Mouse (Mus musculus) Patski (cell line): ENCODE results near the gene Ip6k1. TPM values are rescaled to one million over a fixed set of nuclear protein-coding genes. Genes with fewer than 3 reads are reported as not detected.

Experiments used
- ATAC-seq: fragments of 100-300 bp; one replicate; pipeline ENCODE4 v1.8.0; 2021
- CTCF ChIA-PET: fragments of 350-600 bp; sonication (Branson Sonifier 250); formaldehyde crosslinking; loops from one replicate; lab custom pipeline; 2022; ENCODE audit warnings: inconsistent platforms; lab: Charles Lee
- POLR2A ChIA-PET: fragments of 350-600 bp; sonication (Branson Sonifier 250); formaldehyde crosslinking; loops from one replicate; lab custom pipeline; 2022; ENCODE audit warnings: antibody characterized with exemption, inconsistent platforms; lab: Charles Lee
- DNase-seq: peaks from one replicate; pipeline ENCODE4 v3.0.0-alpha.2; 2011; ENCODE audit warnings: low read depth, low spot score
- H3K27me3 ChIP-seq: fragments of 371-371 bp; one replicate; pipeline ENCODE4 v1.5.1; 2021
- CTCF ChIP-seq: fragments of 100-300 bp; IDR thresholded peaks from one replicate; pipeline ENCODE4 v1.5.1; 2021
- in situ Hi-C: fragments of 300-500 bp; cut with MboI; formaldehyde crosslinking; loops from 3 replicates; pipeline ENCODE4 v1.11.1; 2018; ENCODE audit warnings: low pct_unique_long_range_greater_than_20kb, mixed read lengths
- polyA plus RNA-seq: library from polyadenylated mRNA; unstranded; gene quantifications from one replicate; pipeline ENCODE4 v1.2.3, GENCODE M21; 2021

The Ip6k1 gene
- polyA plus RNA-seq, 1 experiment from 2014 or later, result 83.8 TPM

DNA sequence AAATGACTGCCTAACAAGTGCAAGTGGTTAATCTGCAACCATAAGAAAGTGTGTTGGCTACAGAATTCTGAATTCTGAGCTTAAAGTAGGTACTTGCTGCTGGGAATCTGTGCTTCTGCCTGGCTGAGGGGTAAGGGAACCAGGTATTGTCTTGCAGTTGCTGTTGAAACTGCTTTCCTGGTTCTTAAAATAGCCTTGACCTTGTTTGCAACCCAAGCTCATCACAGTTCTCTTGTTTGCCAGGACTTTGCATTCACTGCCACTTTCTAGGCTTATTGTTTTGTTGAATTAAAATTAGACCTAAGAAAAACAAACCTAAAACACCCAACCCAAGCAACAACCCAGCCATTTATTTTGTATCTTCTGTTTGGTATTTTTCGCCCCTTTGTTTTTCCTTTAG, 18.4 kb downstream of the Ip6k1 start:
- ATAC-seq (no peak), DNase-seq (no peak)
- no peaks in the 10 kb centered on the region for H3K27me3 ChIP-seq
- in situ Hi-C loops, result no loop called here
- TF ChIP-seq CTCF, result no peak
- POLR2A ChIA-PET, result no interaction called here
- CTCF ChIA-PET, result no interaction called here

DNA sequence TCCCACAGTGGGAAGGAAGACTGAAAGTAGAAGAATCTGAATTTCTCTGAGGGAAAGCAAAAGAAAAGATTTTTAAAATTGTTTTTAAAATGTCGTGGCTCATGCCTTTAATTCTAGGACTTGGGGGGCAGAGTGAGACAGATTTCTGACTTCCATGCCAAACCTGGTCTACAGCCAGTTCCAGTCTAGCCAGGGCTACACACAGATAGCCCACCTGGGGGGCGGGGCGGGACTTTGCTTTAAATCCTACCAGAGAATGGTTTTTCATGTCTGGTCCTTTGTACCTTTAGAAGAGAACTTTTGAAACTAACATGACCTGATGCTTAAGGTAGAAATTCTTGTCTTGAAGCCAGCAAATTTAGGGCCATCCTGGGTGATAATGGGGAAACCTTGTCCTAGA, 20.9 kb downstream of the Ip6k1 start:
- ATAC-seq, result no peak
- TF ChIP-seq CTCF, result no peak

DNA sequence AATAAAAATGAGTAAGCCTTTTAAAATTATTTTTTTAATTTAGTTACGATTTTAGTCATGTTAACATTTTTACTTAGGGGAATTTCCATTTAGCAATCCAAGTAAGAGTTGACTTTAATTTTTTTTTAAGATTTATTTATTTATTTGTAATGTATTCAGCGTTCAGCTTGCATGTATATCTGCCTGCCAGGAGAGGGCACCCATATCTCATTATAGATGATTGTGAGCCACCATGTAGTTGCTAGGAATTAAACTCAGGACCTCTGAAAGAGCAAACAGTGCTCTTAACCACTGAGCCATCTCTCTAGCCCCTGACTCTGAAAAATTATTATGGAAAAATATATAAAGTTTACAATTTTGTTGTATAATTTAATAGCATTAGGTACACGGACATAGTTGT, 24.3 kb downstream of the Ip6k1 start:
- ATAC-seq, result no peak
- in situ Hi-C loops, result no loop called here
- no peak for DNase-seq
- ChIA-PET CTCF (interaction anchor here (1.1 to 1.3 kb wide), 2 partner anchors 18 to 27 kb away, joined by 3 read pairs; partner anchors contain the start of gene Amigo3), POLR2A (interaction anchor here (0.7 kb wide), 1 partner anchor 24 kb away, joined by 3 read pairs; no protein-coding TSS in a partner anchor)
- peak; percentile 41 for TF ChIP-seq CTCF
- no peaks in the 10 kb centered on the region for H3K27me3 ChIP-seq

More for the DNA sequence above, 20.9 kb downstream of the Ip6k1 start:
- POLR2A ChIA-PET, result no interaction called here
- CTCF ChIA-PET, result no interaction called here
- H3K27me3 ChIP-seq, result no peaks in the 10 kb centered on the region
- no peak for DNase-seq
- in situ Hi-C loops, result no loop called here

DNA sequence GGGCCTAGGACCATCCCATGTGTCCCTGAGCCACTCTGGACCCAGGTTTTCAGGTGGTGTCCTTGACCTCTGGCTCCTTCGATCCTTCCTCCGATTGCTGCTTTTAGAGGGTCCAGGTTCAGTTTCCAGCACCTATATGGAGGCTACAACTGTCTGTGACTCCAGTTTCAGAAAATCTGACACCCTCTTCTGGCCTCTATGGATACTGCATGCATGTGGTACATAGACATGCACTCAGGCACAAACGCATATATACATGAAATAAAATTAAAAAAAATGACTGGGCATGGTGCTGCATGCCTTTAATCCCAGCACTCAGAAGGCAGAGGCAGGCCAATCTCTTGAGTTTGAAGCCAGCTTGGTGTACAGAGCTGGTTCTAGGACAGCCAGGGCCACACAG, 25.6 kb downstream of the Ip6k1 start:
- ChIA-PET POLR2A (no interaction called here), CTCF (no interaction called here)
- no peak for DNase-seq
- TF ChIP-seq CTCF, result peak; percentile 35
- ATAC-seq, result no peak
- no peaks in the 10 kb centered on the region for H3K27me3 ChIP-seq
- in situ Hi-C loops, result no loop called here

DNA sequence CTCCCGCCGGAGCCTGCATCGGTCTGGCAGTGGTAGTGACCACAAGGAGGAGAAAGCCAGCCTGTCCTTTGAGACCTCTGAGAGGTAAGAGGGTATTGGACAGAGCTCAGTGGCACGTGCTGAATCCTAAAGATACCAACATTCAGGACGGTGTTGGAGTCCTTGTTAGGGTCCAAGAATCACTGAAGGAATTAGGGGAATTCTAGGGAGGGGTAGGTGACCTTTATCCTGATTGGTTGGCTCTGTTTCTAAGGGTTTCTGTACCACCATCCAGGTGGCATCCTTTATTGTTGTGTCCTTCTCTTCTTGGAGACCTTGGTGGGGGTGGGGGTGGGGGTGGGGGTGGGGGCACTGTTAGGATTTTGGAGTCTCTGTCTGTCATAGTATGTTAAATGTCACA, 29.8 kb downstream of the Ip6k1 start:
- no peak for DNase-seq
- H3K27me3 ChIP-seq, result no peaks in the 10 kb centered on the region
- ChIA-PET POLR2A (no interaction called here), CTCF (no interaction called here)
- ATAC-seq, result no peak
- TF ChIP-seq CTCF, result no peak
- in situ Hi-C loops, result no loop called here

DNA sequence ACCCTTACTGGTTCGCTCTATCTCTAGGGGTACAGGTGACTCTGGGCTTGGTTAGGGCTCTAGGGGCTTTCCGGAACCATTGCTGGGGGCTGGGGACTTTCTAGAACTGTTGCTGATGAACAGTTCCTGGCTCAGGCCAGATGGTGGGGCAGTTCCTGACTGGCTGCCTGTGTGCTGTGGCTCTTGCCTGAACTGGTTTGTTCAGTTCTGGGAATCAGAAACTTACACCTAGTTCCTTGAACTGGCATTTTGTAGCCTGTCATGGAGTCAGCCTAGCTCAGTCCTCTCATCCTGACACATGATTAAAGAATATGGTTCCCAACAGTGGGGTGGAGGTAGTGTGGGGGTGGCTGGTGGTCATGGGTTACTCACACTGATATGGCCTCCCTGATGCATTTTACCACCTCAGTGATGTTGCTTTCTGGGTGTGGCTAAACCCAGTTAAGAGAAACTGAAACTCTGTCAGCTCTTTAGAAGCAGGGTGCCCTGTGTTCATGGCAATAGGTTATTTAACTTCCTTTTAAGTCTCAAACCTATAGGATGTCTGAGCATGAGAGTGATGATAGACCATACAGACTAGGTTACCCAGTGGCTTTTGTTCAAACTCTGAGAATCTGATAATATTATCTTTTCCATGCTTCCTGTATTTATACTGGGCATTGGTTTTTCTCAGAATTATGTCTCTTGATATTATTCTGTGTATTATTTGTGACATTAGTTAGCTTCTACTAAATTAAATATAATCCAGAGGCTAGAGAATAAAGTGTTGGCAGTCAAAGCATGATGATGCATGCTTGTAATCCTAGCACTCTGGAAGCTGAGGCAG, 33.2 kb downstream of the Ip6k1 start:
- no peaks in the 10 kb centered on the region for H3K27me3 ChIP-seq

DNA sequence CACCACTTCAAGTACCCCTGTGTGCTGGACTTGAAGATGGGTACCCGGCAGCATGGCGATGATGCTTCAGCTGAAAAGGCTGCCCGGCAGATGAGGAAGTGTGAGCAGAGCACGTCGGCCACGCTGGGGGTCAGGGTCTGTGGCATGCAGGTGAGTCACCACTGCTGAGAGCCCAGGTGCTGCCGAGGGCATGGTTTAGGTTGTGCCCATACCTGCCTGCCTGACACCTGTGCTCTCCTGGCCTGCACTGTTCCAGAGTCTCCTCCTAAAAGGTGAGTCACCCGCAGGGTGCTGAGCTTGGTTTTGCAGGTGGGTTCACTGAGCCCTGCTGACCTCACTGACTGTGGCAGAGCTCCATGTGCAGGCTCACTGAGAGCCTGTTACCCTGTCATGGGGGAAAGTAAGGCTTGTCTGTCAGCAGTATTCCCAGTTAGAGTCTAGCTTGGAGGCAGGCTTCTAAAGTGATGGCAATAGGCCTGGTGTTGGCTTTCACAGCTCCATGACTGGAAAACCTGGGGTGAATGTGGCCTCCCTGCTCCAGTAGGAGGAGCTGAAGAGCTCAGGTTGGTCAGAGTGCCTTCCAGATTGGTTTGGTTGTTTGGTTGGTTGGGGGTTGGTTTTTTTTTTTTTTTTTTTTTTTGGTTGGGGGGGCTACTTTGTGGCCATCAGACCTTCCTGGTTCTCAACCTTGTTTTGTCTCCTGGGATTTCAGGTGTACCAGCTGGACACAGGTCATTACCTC, 42.6 kb downstream of the Ip6k1 start:
- in situ Hi-C loops, result no loop called here
- H3K27me3 ChIP-seq, result no peaks in the 10 kb centered on the region
- ChIA-PET POLR2A (interaction anchor here (0.5 kb wide), 1 partner anchor 231 kb away, joined by 3 read pairs; no protein-coding TSS in a partner anchor), CTCF (interaction anchor here (1.2 to 1.5 kb wide), 2 partner anchors 8 to 140 kb away, joined by 3 to 4 read pairs; no protein-coding TSS in a partner anchor)
- ATAC-seq (no peak), DNase-seq (no peak)
- TF ChIP-seq CTCF, result no peak

More for the DNA sequence above, 33.2 kb downstream of the Ip6k1 start:
- in situ Hi-C loops, result no loop called here
- TF ChIP-seq CTCF, result no peak
- ChIA-PET POLR2A (no interaction called here), CTCF (interaction anchor here (1.0 to 1.4 kb wide), 2 partner anchors 18 to 131 kb away, joined by 3 to 4 read pairs; partner anchors contain the start of gene Amigo3)
- ATAC-seq, result no peak
- DNase-seq, result no peak

DNA sequence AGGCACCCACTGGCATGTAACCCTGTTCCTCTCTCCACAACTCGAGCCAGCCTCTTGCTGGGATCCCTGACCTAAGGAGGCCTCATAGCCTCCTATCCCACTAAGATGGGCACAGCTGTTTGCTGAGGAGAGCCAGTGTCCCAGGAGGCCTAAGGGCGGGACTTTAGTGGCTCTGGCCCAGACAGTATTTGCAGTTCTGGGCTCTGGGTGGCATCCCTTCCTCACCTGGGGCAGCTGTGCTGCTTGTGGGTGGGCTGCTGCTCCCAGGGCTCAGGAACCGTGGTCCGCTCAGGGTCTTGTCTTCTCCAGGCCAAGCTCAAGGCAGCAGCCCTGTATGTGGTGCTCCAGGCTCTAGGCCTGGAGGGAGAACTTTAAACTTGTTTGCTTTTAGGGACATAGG, 44.3 kb downstream of the Ip6k1 start:
- in situ Hi-C loops, result no loop called here
- H3K27me3 ChIP-seq, result no peaks in the 10 kb centered on the region
- TF ChIP-seq CTCF, result no peak
- CTCF ChIA-PET, result interaction anchor here (1.4 to 1.5 kb wide), 2 partner anchors 9 to 34 kb away, joined by 3 read pairs; no protein-coding TSS in a partner anchor
- POLR2A ChIA-PET, result no interaction called here
- no peak for DNase-seq
- ATAC-seq, result no peak

DNA sequence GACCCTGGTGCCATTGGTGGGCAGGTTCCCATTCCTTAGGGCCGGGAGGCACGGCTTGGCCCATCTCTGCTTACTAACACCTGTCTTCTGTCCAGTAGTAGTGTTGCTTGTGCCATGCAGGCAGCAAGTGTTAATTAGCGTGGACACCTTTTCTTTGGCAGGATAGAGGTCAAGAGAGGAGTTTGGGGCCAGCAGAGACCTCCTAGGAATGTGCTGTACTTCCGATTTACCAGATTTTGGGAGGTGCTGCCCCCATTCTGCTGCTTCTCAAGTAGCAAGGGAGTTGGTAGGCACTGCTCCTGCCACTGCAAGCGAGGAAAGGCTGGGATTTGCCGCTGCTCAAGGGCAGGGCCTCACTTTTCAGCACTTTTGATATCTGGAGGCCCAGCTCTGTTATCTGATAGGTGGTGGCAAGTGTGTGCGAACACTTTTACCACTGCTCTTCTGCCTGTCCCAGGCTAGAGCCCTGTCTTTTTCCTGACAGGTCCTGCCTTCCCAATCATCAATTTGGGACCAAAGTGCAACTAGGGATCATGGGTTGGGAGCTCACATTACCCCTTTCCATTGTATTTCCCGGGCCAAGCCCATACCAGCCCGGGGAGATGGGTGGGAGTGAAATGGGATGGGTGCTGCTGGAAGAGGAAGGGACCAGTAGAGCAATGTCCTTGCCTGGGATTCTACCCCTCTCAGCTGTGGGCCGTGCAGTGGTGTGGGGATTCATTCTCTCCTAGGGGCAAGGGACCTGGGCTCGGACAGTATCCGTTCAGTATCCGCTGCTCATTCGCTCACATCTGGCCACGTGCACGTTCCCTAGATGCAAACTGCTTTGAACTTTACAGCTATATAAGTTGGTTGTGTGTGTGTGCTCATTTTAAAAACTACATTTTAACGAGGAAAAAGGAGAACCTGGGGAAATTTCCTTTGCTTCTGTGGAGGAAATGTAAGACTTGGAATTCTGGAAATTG, 45.6 kb downstream of the Ip6k1 start:
- ChIA-PET CTCF (interaction anchor here (0.9 to 1.3 kb wide), 2 partner anchors 8 to 20 kb away, joined by 3 read pairs; no protein-coding TSS in a partner anchor), POLR2A (no interaction called here)
- no peaks in the 10 kb centered on the region for H3K27me3 ChIP-seq
- in situ Hi-C loops, result no loop called here
- no peak for DNase-seq
- no peak for ATAC-seq
- TF ChIP-seq CTCF, result no peak

DNA sequence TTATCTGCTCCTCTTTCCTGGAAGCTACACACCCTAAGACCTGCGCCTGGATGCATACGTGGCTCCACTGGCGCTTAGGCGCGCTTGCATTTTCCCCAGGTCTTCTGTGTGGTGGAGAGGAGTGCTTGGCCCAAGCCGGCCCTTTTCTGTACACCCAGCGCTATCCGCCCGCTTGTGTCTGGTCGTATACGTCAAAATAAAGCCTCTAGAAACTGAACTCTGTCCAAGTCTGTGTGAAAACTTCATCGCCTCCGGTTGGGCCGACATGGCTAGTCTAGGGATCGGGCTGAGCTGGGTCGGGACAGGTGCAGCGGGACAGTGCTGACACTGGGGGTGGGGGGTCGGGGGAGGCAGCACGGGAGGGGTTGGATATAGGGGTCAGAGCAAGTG, 46.3 kb downstream of the Ip6k1 start:
- no peak for TF ChIP-seq CTCF
- ChIA-PET CTCF (interaction anchor here (0.9 to 1.3 kb wide), 2 partner anchors 9 to 19 kb away, joined by 3 read pairs; no protein-coding TSS in a partner anchor), POLR2A (no interaction called here)
- DNase-seq (no peak), ATAC-seq (no peak)
- in situ Hi-C loops, result no loop called here
- H3K27me3 ChIP-seq, result no peaks in the 10 kb centered on the region
